Mouse (Mus musculus): ENCODE data around the gene Ets2.

- no peak for TF ChIP-seq CTCF (IDR thresholded peaks at IDR 0.05; ENCODE audit: low read depth, low read length)
- TF ChIP-seq TAL1 (conservative IDR thresholded peaks at IDR 0.05; ENCODE audit: low read depth, low read length) = no peak
- TF ChIP-seq GATA1 (IDR thresholded peaks at IDR 0.05; ENCODE audit: borderline replicate concordance, low read length) = no peak
Measured at GRCm38 (mm10) chr16:95657187-95657586, 44.7 kb upstream of the Ets2 start.
